Mouse (Mus musculus) adipocyte (in vitro differentiated cells): ENCODE data around the gene Gm49388.

ENCODE experiments used
- DNase-seq: peaks from one replicate; pipeline ENCODE4 v3.0.0-alpha.2; 2016; ENCODE audit warnings: low spot score

Gene Gm49388

GRCm38 (mm10) chr7:127785308-127785707 lies at the start of gene Gm49388:
TSS of gene Gm49388 (plus strand) at chr7:127785608.
- DNase-seq = no peak

DNA sequence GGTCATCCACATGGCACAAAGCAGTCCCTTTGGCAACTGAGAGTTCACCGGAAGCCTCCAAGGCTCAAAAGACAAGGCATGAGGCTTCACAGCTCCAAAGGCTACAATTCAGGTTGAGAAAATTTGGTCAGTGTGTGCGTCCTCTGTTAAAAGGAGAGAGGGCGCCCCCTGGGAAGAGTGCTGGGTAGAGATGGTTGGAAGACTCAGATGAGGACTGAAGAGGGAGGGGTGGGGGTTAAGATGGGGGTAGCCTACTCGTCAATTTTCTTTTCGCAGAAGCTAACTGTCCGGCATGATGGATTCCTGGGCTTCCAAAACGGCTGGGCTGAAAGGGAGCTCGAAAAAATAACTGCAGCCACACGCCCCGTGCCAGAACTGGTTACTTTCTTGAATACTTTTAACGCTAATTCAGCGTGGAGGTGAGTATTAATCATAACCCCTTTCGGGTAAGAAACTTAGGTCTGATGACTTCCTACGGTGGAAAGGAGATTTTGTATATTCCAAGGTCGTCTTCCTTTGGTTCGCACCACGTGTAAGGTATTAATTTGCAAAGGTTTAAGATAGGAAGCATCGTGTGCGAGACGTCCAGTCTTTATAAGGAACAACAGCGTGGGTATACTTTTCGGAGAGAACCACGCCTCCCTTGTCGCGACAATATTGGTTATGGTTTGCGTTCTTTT lies 40.9 kb upstream of the Gm49388 start, which contains the start of gene Fbxl19:
Fbxl19 (plus strand) TSS at position 178 of the 680 bp plus-strand sequence.
- DNase-seq = peak; percentile 75

DNA sequence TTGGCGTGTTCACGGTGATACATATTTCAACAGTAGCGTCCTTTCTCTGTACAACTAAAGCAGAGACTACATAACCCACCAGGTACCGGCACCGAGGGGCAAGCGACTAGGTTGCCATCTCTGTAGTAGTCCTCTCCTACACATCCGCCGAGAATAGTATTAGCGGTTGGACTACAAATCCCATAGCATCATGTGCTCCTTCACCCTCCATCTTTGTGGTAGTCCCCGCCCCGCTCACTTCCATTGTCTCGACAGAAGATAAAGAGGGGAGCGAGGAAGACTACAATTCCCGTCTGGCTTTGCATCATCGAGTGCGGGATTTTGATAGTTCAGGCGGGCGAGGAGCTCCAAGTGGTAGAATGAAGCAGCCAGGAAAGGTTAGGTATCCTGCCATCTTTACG lies 40.2 kb upstream of the Gm49388 start:
- DNase-seq = peak; percentile 96

- DNase-seq = peak; percentile 98
Observed at GRCm38 (mm10) chr7:127745652-127746493, 39.5 kb upstream of the Gm49388 start.

DNA sequence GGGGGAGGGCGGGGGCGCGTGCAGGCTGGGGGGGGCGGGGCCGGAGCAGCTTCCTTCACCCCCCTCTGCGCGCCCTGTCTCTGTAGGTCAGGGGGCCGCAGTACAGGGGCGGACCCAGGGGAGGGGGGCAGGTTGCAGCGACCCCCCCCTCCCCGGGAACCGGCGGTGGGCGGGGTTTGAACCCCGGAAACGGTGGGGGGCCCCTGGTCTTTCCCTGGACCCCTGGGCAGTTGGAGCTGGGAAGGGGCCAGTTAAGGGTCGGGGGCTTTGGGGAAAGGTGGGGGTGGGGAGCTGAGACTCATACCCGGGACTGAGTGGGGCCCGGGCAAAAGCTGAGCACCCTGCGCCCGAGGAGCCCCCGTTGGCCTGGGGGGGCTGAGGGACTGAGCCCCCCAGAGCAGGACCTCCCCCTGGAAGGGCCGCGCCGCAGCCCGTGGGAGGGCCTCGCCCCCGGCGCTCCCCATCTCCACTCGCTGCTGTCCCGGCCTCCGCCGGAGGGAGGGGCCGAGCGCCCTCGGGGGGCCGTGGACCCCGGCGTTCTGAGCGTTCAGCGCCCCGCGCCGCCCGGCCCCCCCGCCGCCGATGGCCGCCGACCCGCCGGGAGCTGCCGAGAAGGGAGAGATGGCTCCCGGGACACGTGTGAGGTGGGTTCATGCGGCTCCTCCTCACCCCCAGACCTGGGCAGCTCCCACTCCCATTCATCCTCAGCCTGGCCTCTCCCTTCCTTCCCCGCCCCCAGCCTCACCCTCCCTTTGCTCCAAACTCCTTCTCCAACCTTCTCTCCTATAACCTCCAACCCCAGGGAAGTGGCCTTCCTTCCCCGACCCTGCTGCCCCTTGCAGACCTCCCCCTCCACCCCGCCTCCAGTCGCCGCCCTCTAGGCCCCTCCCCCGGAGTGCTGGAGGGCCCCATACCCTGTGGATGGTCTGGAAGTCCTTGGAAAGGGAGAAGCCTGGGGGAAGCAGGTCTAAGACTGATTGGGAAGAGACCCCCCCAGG lies 38.6 kb upstream of the Gm49388 start:
- DNase-seq = no peak

GRCm38 (mm10) chr7:127747559-127748234 lies 37.7 kb upstream of the Gm49388 start:
- DNase-seq = no peak

- no peak for DNase-seq
Observed at GRCm38 (mm10) chr7:127748235-127748560, 37.2 kb upstream of the Gm49388 start.

GRCm38 (mm10) chr7:127750131-127751127 lies 35.0 kb upstream of the Gm49388 start:
- DNase-seq = no peak

DNA sequence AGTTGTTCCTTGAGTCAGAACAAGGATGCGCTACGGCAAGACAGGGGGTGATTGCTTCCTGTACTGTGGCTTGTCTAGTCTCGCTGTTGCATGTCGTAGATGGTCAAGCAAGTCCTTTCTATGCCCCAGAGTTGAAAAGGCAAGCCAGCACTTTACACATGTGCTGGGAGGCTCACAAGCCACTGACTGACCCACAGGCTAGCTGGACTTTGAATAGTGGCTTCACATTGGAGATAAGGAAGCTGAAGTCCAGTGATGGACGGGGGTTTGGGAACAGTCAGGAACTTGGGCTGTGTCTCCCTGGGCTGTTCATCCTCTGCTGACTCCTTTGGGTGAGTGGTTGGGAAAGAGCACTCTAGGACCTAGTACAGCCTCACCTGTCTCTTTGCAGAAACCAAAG lies 33.8 kb upstream of the Gm49388 start:
- DNase-seq = no peak

DNA sequence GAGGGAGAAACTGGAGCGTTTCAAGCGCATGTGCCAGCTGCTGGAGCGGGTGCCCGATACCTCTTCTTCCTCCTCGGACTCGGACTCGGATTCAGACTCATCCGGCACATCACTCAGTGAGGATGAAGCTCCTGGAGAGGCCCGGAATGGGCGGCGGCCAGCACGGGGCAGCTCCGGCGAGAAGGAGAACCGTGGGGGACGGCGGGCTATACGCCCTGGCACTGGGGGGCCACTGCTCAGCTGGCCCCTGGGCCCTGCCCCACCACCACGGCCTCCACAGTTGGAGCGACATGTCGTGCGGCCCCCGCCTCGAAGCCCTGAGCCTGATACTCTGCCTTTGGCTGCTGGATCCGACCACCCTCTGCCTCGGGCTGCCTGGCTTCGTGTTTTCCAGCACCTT lies 33.3 kb upstream of the Gm49388 start:
- DNase-seq = no peak

DNA sequence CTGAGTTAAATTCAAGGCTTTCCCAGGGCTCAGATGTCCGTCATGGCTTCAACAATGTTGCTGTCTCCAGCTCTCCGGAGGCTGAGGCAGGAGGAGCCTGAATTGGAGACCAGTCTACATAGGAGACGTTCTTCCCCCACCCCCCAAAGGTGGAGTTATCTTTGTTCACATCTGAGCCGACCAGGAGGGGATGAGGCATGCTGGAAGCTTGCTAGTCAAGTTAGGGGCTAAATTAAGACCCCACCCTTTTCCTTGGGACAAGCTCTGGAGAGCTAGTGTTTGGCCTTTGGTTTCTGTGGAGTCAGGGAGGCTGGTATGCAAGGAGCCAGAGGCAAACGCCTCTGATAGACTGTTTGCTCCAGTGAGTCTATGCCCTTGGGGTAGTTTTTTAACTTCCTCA lies 32.2 kb upstream of the Gm49388 start:
- no peak for DNase-seq

DNA sequence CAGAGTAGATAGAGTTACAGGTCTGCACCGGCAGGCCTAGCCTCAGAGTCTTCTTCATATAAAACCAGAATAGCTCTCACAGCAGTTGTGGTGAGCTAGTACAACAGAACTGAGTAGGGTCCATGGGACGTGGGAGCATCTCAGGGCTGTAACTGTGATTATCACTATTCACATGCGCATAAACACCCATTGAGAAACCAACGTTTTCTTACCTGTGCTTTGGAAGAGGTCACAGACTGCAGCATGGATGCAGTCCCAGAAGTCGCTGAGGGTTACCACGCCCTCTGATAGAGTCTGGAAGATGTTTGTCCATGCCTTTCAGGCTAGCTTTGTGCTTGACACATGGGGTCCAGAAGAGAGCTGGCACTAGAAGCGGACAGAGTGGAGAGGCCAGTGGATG lies 31.7 kb upstream of the Gm49388 start:
- no peak for DNase-seq

- no peak for DNase-seq
Observed at GRCm38 (mm10) chr7:127759716-127760115, 25.7 kb upstream of the Gm49388 start.

- DNase-seq = no peak
Observed at GRCm38 (mm10) chr7:127760478-127760877, 24.9 kb upstream of the Gm49388 start.

GRCm38 (mm10) chr7:127761026-127761425 lies 24.4 kb upstream of the Gm49388 start:
- DNase-seq = peak; percentile 66

DNA sequence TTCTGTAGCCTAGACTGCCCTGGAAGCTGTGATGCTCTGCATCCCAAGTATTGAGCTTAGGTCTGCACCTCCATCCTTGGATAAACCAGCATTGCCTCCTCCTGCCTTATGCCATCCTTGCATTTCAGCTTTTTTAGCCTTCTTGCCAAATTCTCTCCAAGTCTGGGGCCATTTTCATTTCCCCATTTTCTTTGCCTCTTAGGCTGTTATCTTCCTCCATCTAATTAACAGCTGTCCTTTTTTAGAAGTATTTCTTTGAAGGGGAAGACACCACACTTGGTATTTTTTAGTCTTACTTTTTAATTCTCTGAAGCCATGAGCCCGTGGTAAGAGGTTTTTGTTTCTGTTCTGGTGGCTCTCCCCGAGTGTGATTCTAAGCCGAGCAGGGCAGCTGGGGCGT lies 21.8 kb upstream of the Gm49388 start:
- DNase-seq = no peak

GRCm38 (mm10) chr7:127765756-127766155 lies 19.7 kb upstream of the Gm49388 start:
- peak; percentile 38 for DNase-seq

GRCm38 (mm10) chr7:127766851-127767609 lies 18.4 kb upstream of the Gm49388 start:
- no peak for DNase-seq

GRCm38 (mm10) chr7:127767671-127768345 lies 17.6 kb upstream of the Gm49388 start:
- DNase-seq = no peak
